Mouse (Mus musculus) bone marrow, adult 2 months (tissue): Measurements from ENCODE around the gene Cldn19. TPM values are rescaled to one million over a fixed set of nuclear protein-coding genes. Genes with fewer than 3 reads are reported as not detected.

ENCODE experiments used
- H3K27ac ChIP-seq: fragments of 200-500 bp; 2 replicates; pipeline ENCODE4 v1.5.1; 2012; ENCODE audit warnings: low read depth, mild to moderate bottlenecking, control low read depth, inconsistent platforms, low read length; ENCODE audit not compliant: control insufficient read depth, poor library complexity, insufficient read depth
- H3K4me1 ChIP-seq: fragments of 200-500 bp; 2 replicates; pipeline ENCODE4 v1.6.1; 2011; ENCODE audit warnings: low read length; ENCODE audit not compliant: control insufficient read depth, insufficient read depth
- H3K4me3 ChIP-seq: fragments of 200-500 bp; replicated peaks from 2 replicates; pipeline ENCODE3; 2011; ENCODE audit warnings: mild to moderate bottlenecking, low read depth, low read length, control low read depth; ENCODE audit not compliant: control insufficient read depth
- CTCF ChIP-seq: fragments of 200-500 bp; IDR thresholded peaks from 2 replicates; pipeline ENCODE4 v1.5.1; 2011; ENCODE audit warnings: low read length, control low read depth; ENCODE audit not compliant: control insufficient read depth, insufficient read depth
- POLR2A ChIP-seq: fragments of 200-500 bp; IDR thresholded peaks from 2 replicates; pipeline ENCODE4 v1.6.1; 2011; ENCODE audit warnings: low read depth, mild to moderate bottlenecking, control low read depth, low read length, borderline replicate concordance; ENCODE audit not compliant: control insufficient read depth
- WGBS: fragments of 180-500 bp; shearing (Covaris S2); methylation state at CpG from one replicate; pipeline ENCODE4 v1.1.7; 2018; 5-methylcytosine and 5-hydroxymethylcytosine counted together
- polyA plus RNA-seq: library from polyadenylated mRNA; stranded (reverse); fragments of >200 nt; gene quantifications from 2 replicates; pipeline ENCODE4 v1.2.4, GENCODE M21; 2011; ENCODE audit warnings: low replicate concordance; ENCODE audit not compliant: missing spikeins, insufficient read depth, insufficient read length

The Cldn19 gene
- polyA plus RNA-seq, 1 experiment, result 1.2 TPM

DNA sequence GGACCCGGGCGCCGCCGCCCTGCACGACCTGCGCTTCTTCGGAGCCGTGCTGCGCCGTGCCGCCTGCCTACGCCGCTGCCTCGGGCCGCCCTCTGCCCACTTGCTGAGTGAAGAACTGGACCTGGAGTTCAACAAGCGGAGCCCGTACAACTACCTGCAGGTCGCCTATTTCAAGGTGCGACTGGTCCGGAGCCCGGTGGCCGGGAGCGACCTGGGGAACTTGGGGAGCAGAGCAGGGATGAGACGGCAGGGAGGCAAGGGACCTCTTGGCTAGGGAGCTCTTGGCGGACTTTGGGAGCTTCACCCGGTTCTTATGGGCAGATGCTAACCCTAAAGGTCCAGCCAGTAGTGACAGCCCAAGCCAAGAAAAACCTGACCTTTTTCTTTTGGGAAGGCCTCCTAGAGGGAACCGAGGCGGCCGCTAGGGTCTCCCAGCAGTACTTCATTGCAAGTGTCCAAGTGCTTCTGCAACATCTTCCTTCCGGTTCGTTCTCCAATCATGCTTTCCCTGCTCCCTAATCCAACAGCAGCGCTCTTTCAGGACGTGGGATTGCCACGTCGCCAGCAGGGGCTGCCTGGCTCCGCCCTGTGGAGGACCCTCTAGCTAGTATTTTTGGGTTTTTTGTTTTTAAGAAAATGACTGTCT lies 21.8 kb upstream of the Cldn19 start:
- TF ChIP-seq POLR2A, result no peak
- TF ChIP-seq CTCF, result no peak
- H3K4me1 ChIP-seq, result no peaks in the 10 kb centered on the region; the same call in 1 of the 2 replicates
- H3K27ac ChIP-seq, result no peak overlapping the region; the same call in 1 of the 2 replicates
- 2% methylated on average over 36 of the region's 36 CpGs for WGBS
- peak overlapping the region; percentile 74 for H3K4me3 ChIP-seq

DNA sequence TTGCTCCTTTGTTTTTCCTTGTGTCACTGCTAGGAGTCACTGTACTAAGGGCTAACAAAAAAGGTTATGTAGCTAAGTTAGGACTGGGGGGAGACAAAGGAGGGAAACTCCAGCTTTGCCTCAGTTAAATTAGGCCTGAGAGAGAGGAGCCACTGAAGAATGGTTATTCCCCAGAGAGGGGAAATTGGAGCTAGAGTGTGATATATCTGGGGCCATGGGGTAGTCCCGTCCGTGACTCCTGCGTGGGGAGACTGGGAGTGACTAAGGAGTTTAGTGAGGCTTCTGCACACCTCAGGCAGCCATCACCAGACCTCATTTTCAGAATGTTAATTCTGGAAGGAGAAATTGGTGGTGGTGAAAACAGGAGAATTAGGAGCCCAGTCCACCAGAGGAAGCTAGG lies 20.9 kb upstream of the Cldn19 start:
- H3K27ac ChIP-seq, result no peak overlapping the region
- TF ChIP-seq CTCF (no peak), POLR2A (no peak)
- H3K4me1 ChIP-seq, result no peaks in the 10 kb centered on the region; the same call in 1 of the 2 replicates
- no peak overlapping the region for H3K4me3 ChIP-seq
- 78% methylated on average over 3 of the region's 3 CpGs for WGBS

GRCm38 (mm10) chr4:119238661-119239060 lies 16.6 kb upstream of the Cldn19 start:
- no peaks in the 10 kb centered on the region; the same call in 1 of the 2 replicates for H3K4me1 ChIP-seq
- no peak overlapping the region for H3K27ac ChIP-seq
- peak overlapping the region; percentile 19 for H3K4me3 ChIP-seq
- TF ChIP-seq CTCF, result no peak
- TF ChIP-seq POLR2A, result no peak
- WGBS, result 51% methylated on average over 3 of the region's 3 CpGs

DNA sequence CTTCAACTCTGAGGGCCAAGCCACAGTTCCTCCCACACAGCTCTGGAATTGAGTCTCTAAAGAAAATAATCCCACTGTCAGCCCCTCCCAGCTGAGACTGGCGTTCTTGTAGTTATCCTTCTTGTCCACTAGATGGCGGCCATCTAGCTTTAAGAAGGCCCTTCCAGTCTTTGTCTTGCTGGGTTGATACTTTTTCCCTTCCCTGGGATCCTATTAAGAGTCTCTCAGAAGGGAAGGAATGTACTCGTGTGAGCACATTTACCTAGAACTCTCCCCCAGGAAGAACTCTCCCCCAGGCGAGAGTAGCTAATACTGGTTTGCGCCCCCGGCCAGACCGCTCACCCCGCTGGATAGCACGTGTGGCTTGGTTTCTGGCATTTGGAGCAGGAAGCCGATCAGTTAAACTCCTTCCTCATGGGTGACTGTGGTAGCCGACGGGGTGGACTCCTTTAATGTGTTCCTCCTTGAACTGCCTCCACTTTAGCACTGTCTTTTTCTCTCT lies 16.0 kb upstream of the Cldn19 start:
- WGBS, result under 1% methylated on average over 12 of the region's 12 CpGs
- Histone ChIP-seq H3K27ac (no peak overlapping the region), H3K4me3 (peak overlapping the region; percentile 21), H3K4me1 (no peaks in the 10 kb centered on the region; the same call in 1 of the 2 replicates)
- no peak for TF ChIP-seq POLR2A
- TF ChIP-seq CTCF, result peak; percentile 53

GRCm38 (mm10) chr4:119241664-119242063 lies 13.6 kb upstream of the Cldn19 start:
- Histone ChIP-seq H3K27ac (no peak overlapping the region), H3K4me3 (no peak overlapping the region), H3K4me1 (no peaks in the 10 kb centered on the region; the same call in 1 of the 2 replicates)
- TF ChIP-seq POLR2A (no peak), CTCF (peak; percentile 51; the same call in 1 of the 2 replicates)
- 80% methylated on average over 14 of the region's 14 CpGs for WGBS

- no peaks in the 10 kb centered on the region; the same call in 1 of the 2 replicates for H3K4me1 ChIP-seq
- TF ChIP-seq POLR2A, result no peak
- no peak for TF ChIP-seq CTCF
- H3K27ac ChIP-seq, result no peak overlapping the region
- no peak overlapping the region for H3K4me3 ChIP-seq
- WGBS, result 85% methylated on average over 12 of the region's 12 CpGs
Measured at GRCm38 (mm10) chr4:119242571-119242970, 12.6 kb upstream of the Cldn19 start.

DNA sequence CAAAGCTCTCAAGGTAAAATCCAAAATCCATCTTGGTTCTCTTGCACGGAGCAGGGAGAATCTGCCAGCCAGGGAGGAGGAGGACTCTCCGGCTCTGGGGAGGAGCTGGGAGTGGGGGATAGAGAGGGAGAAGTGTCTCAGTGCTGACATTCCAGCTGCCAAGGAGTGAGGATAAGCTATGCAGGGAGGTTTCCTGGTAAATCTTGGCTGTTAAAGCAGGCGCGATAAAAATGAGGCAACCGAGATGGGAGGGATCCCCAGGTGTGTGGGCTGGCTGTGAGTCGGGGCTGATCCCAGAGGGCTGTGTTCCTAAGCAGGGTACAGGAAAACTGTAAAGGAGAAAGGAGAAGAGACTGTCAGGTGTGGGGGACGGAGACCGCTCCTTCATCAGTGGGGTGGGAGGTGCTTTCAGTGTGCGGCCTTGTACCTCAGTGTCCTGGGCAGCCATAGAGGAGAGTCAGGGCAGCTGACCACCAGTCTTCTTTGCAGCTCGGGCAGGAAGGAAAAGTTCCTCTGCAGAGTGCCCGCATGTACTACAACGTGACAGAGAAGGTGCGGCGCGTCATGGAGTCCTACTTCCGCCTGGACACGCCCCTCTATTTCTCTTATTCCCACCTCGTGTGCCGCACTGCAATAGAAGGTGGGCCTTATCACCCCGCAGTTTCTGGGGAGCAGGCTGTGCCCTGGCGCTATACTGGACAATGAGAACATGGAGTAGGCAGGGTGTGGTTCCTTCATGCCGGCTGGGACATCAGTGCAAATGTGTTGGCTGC lies 10.6 kb upstream of the Cldn19 start:
- Histone ChIP-seq H3K27ac (no peak overlapping the region), H3K4me1 (no peaks in the 10 kb centered on the region), H3K4me3 (no peak overlapping the region)
- TF ChIP-seq CTCF, result no peak
- 86% methylated on average over 22 of the region's 22 CpGs for WGBS

GRCm38 (mm10) chr4:119245556-119245955 lies 9.7 kb upstream of the Cldn19 start:
- TF ChIP-seq POLR2A (no peak), CTCF (no peak)
- Histone ChIP-seq H3K4me3 (no peak overlapping the region), H3K4me1 (no peaks in the 10 kb centered on the region), H3K27ac (no peak overlapping the region)
- WGBS, result 82% methylated on average over 7 of the region's 7 CpGs
